Mouse (Mus musculus): ENCODE results near the gene Rab28. TPM values are rescaled to one million over a fixed set of nuclear protein-coding genes. Genes with fewer than 3 reads are reported as not detected.

Rab28 gene
- polyA plus RNA-seq, 1 experiment from 2014 or later: 92.7 TPM

- Histone ChIP-seq H3K36me3 (ENCODE audit: control insufficient read depth, insufficient read depth, low read length) (no peaks in the 10 kb centered on the region), H3K4me2 (ENCODE audit: low read depth) (no peak overlapping the region), H3K9me3 (ENCODE audit: control insufficient read depth, low read length) (no peaks in the 10 kb centered on the region), H3K27ac (ENCODE audit: low read depth, low read length) (no peak overlapping the region), H3K9ac (ENCODE audit: low read length) (no peak overlapping the region), H3K4me3 (ENCODE audit: low read depth, low read length) (no peak overlapping the region), H3K27me3 (ENCODE audit: control insufficient read depth, insufficient read depth, low read length) (no peaks in the 10 kb centered on the region), H3K4me1 (ENCODE audit: control insufficient read depth, insufficient read depth, low read length) (no peaks in the 10 kb centered on the region)
- DNase-seq (ENCODE audit: low spot score) (no peak), ATAC-seq (ENCODE audit: insufficient read depth, low FRiP score, low TSS enrichment) (no peak)
Observed at GRCm38 (mm10) chr5:41685016-41685415, 22.9 kb downstream of the Rab28 start.

- ATAC-seq (ENCODE audit: insufficient read depth, low FRiP score, low TSS enrichment) (no peak), DNase-seq (ENCODE audit: low spot score) (no peak)
- no peak overlapping the region for H3K27ac ChIP-seq (ENCODE audit: low read depth, low read length)
- WGBS: 93% methylated on average over 2 of the region's 2 CpGs
- no peak overlapping the region for H3K9ac ChIP-seq (ENCODE audit: low read length)
- H3K27me3 ChIP-seq (ENCODE audit: control insufficient read depth, insufficient read depth, low read length): no peaks in the 10 kb centered on the region
- no peak overlapping the region for H3K4me3 ChIP-seq (ENCODE audit: low read depth, low read length)
- no peak overlapping the region for H3K4me2 ChIP-seq (ENCODE audit: low read depth)
- no peaks in the 10 kb centered on the region for H3K4me1 ChIP-seq (ENCODE audit: control insufficient read depth, insufficient read depth, low read length)
- H3K9me3 ChIP-seq (ENCODE audit: control insufficient read depth, low read length): no peaks in the 10 kb centered on the region
- H3K36me3 ChIP-seq (ENCODE audit: control insufficient read depth, insufficient read depth, low read length): no peaks in the 10 kb centered on the region
Observed at GRCm38 (mm10) chr5:41683976-41684375, 24.0 kb downstream of the Rab28 start.

GRCm38 (mm10) chr5:41666012-41666411 lies 41.9 kb downstream of the Rab28 start:
- DNase-seq (ENCODE audit: low spot score) (no peak), ATAC-seq (ENCODE audit: insufficient read depth, low FRiP score, low TSS enrichment) (no peak)
- Histone ChIP-seq H3K4me3 (ENCODE audit: low read depth, low read length) (no peak overlapping the region), H3K4me2 (ENCODE audit: low read depth) (no peak overlapping the region), H3K4me1 (ENCODE audit: control insufficient read depth, insufficient read depth, low read length) (no peaks in the 10 kb centered on the region), H3K27me3 (ENCODE audit: control insufficient read depth, insufficient read depth, low read length) (no peaks in the 10 kb centered on the region), H3K9ac (ENCODE audit: low read length) (no peak overlapping the region), H3K9me3 (ENCODE audit: control insufficient read depth, low read length) (no peaks in the 10 kb centered on the region), H3K27ac (ENCODE audit: low read depth, low read length) (no peak overlapping the region), H3K36me3 (ENCODE audit: control insufficient read depth, insufficient read depth, low read length) (no peaks in the 10 kb centered on the region)
- 90% methylated on average over 6 of the region's 6 CpGs for WGBS

GRCm38 (mm10) chr5:41636793-41637192 lies 71.2 kb downstream of the Rab28 start:
- Histone ChIP-seq H3K36me3 (ENCODE audit: control insufficient read depth, insufficient read depth, low read length) (no peaks in the 10 kb centered on the region), H3K9me3 (ENCODE audit: control insufficient read depth, low read length) (no peaks in the 10 kb centered on the region), H3K9ac (ENCODE audit: low read length) (no peak overlapping the region), H3K4me3 (ENCODE audit: low read depth, low read length) (no peak overlapping the region), H3K27ac (ENCODE audit: low read depth, low read length) (no peak overlapping the region), H3K4me1 (ENCODE audit: control insufficient read depth, insufficient read depth, low read length) (no peaks in the 10 kb centered on the region), H3K27me3 (ENCODE audit: control insufficient read depth, insufficient read depth, low read length) (no peaks in the 10 kb centered on the region), H3K4me2 (ENCODE audit: low read depth) (no peak overlapping the region)
- ATAC-seq (ENCODE audit: insufficient read depth, low FRiP score, low TSS enrichment) (no peak), DNase-seq (ENCODE audit: low spot score) (no peak)
- WGBS: 82% methylated on average over 2 of the region's 2 CpGs

- no peak for DNase-seq (ENCODE audit: low spot score)
- Histone ChIP-seq H3K27ac (ENCODE audit: low read depth, low read length) (no peak overlapping the region), H3K4me1 (ENCODE audit: control insufficient read depth, insufficient read depth, low read length) (no peaks in the 10 kb centered on the region), H3K9me3 (ENCODE audit: control insufficient read depth, low read length) (no peaks in the 10 kb centered on the region), H3K9ac (ENCODE audit: low read length) (no peak overlapping the region), H3K36me3 (ENCODE audit: control insufficient read depth, insufficient read depth, low read length) (no peaks in the 10 kb centered on the region), H3K27me3 (ENCODE audit: control insufficient read depth, insufficient read depth, low read length) (no peaks in the 10 kb centered on the region), H3K4me3 (ENCODE audit: low read depth, low read length) (no peak overlapping the region), H3K4me2 (ENCODE audit: low read depth) (no peak overlapping the region)
- no peak for ATAC-seq (ENCODE audit: insufficient read depth, low FRiP score, low TSS enrichment)
- WGBS: 92% methylated on average over 7 of the region's 7 CpGs
Observed at GRCm38 (mm10) chr5:41627224-41628144, 80.5 kb downstream of the Rab28 start.

- Histone ChIP-seq H3K4me2 (ENCODE audit: low read depth) (no peak overlapping the region), H3K9me3 (ENCODE audit: control insufficient read depth, low read length) (no peaks in the 10 kb centered on the region), H3K4me1 (ENCODE audit: control insufficient read depth, insufficient read depth, low read length) (no peaks in the 10 kb centered on the region), H3K4me3 (ENCODE audit: low read depth, low read length) (no peak overlapping the region), H3K27ac (ENCODE audit: low read depth, low read length) (no peak overlapping the region), H3K36me3 (ENCODE audit: control insufficient read depth, insufficient read depth, low read length) (no peaks in the 10 kb centered on the region), H3K27me3 (ENCODE audit: control insufficient read depth, insufficient read depth, low read length) (no peaks in the 10 kb centered on the region), H3K9ac (ENCODE audit: low read length) (no peak overlapping the region)
- WGBS: 69% methylated on average over 7 of the region's 7 CpGs
- no peak for ATAC-seq (ENCODE audit: insufficient read depth, low FRiP score, low TSS enrichment)
- no peak for DNase-seq (ENCODE audit: low spot score)
Observed at GRCm38 (mm10) chr5:41625544-41625943, 82.4 kb downstream of the Rab28 start.

GRCm38 (mm10) chr5:41621748-41622147 lies 86.2 kb downstream of the Rab28 start:
- Histone ChIP-seq H3K4me2 (ENCODE audit: low read depth) (no peak overlapping the region), H3K9ac (ENCODE audit: low read length) (no peak overlapping the region), H3K9me3 (ENCODE audit: control insufficient read depth, low read length) (no peaks in the 10 kb centered on the region), H3K36me3 (ENCODE audit: control insufficient read depth, insufficient read depth, low read length) (no peaks in the 10 kb centered on the region), H3K4me1 (ENCODE audit: control insufficient read depth, insufficient read depth, low read length) (no peaks in the 10 kb centered on the region), H3K4me3 (ENCODE audit: low read depth, low read length) (no peak overlapping the region), H3K27ac (ENCODE audit: low read depth, low read length) (no peak overlapping the region), H3K27me3 (ENCODE audit: control insufficient read depth, insufficient read depth, low read length) (no peaks in the 10 kb centered on the region)
- WGBS: 92% methylated on average over 3 of the region's 3 CpGs
- DNase-seq (ENCODE audit: low spot score) (no peak), ATAC-seq (ENCODE audit: insufficient read depth, low FRiP score, low TSS enrichment) (no peak)

- no peak for DNase-seq (ENCODE audit: low spot score)
- Histone ChIP-seq H3K27ac (ENCODE audit: low read depth, low read length) (no peak overlapping the region), H3K9me3 (ENCODE audit: control insufficient read depth, low read length) (no peaks in the 10 kb centered on the region), H3K27me3 (ENCODE audit: control insufficient read depth, insufficient read depth, low read length) (no peaks in the 10 kb centered on the region), H3K4me2 (ENCODE audit: low read depth) (no peak overlapping the region), H3K36me3 (ENCODE audit: control insufficient read depth, insufficient read depth, low read length) (no peaks in the 10 kb centered on the region), H3K4me1 (ENCODE audit: control insufficient read depth, insufficient read depth, low read length) (no peaks in the 10 kb centered on the region), H3K9ac (ENCODE audit: low read length) (no peak overlapping the region), H3K4me3 (ENCODE audit: low read depth, low read length) (no peak overlapping the region)
- ATAC-seq (ENCODE audit: insufficient read depth, low FRiP score, low TSS enrichment): no peak
- WGBS: 92% methylated on average over 1 of the region's 1 CpGs
Observed at GRCm38 (mm10) chr5:41618966-41619365, 89.0 kb downstream of the Rab28 start.

GRCm38 (mm10) chr5:41610447-41611030 lies 97.4 kb downstream of the Rab28 start:
- Histone ChIP-seq H3K4me2 (ENCODE audit: low read depth) (no peak overlapping the region), H3K9ac (ENCODE audit: low read length) (no peak overlapping the region), H3K36me3 (ENCODE audit: control insufficient read depth, insufficient read depth, low read length) (no peaks in the 10 kb centered on the region), H3K4me3 (ENCODE audit: low read depth, low read length) (no peak overlapping the region), H3K27me3 (ENCODE audit: control insufficient read depth, insufficient read depth, low read length) (no peaks in the 10 kb centered on the region), H3K9me3 (ENCODE audit: control insufficient read depth, low read length) (no peaks in the 10 kb centered on the region), H3K4me1 (ENCODE audit: control insufficient read depth, insufficient read depth, low read length) (no peaks in the 10 kb centered on the region), H3K27ac (ENCODE audit: low read depth, low read length) (no peak overlapping the region)
- DNase-seq (ENCODE audit: low spot score) (no peak), ATAC-seq (ENCODE audit: insufficient read depth, low FRiP score, low TSS enrichment) (no peak)
- 71% methylated on average over 5 of the region's 5 CpGs for WGBS
